Mouse (Mus musculus) olfactory bulb, adult 2 months (tissue): ENCODE data around the gene Pbsn.

Experiments
- CTCF ChIP-seq: fragments of 200-500 bp; IDR thresholded peaks from 2 replicates; pipeline ENCODE4 v1.5.1; 2012; ENCODE audit warnings: low read depth, mild to moderate bottlenecking, low read length, moderate library complexity; ENCODE audit not compliant: insufficient read depth
- POLR2A ChIP-seq: fragments of 200-500 bp; IDR thresholded peaks from 2 replicates; pipeline ENCODE4 v1.6.1; 2012; ENCODE audit warnings: mild to moderate bottlenecking, low read depth, low read length, moderate library complexity; ENCODE audit not compliant: insufficient read depth

- TF ChIP-seq CTCF (no peak), POLR2A (no peak)
These were observed 64.7 kb downstream of the Pbsn start for GRCm38 (mm10) chrX:77788675-77789074.
